Mouse (Mus musculus) hindbrain, embryonic 15.5 days (tissue): ENCODE data around the gene Pbld1. TPM values are rescaled to one million over a fixed set of nuclear protein-coding genes. Genes with fewer than 3 reads are reported as not detected.
A peak's percentile ranks its signal among the peaks of the same experiment; 100 is the strongest.

Experiments
- ATAC-seq: fragments of 200-750 bp; cut with Nextera tagmentation; 2 replicates; pipeline ENCODE4 v1.8.0; 2017; ENCODE audit warnings: low read depth, moderate number of reproducible peaks, moderate TSS enrichment; ENCODE audit not compliant: low FRiP score
- H3K27ac ChIP-seq: fragments of 300-500 bp; sonication (generic); replicated peaks from 2 replicates; pipeline ENCODE4 v1.5.1; 2015; ENCODE audit warnings: mild to moderate bottlenecking, inconsistent platforms
- H3K27me3 ChIP-seq: fragments of 300-500 bp; sonication (generic); 2 replicates; pipeline ENCODE4 v1.6.1; 2015; ENCODE audit warnings: control low read depth, inconsistent platforms
- H3K36me3 ChIP-seq: fragments of 300-500 bp; sonication (generic); 2 replicates; pipeline ENCODE4 v1.6.1; 2015; ENCODE audit warnings: control low read depth, inconsistent platforms
- H3K4me1 ChIP-seq: fragments of 300-500 bp; sonication (generic); replicated peaks from 2 replicates; pipeline ENCODE4 v1.6.1; 2015; ENCODE audit warnings: control low read depth, inconsistent platforms
- H3K4me2 ChIP-seq: fragments of 300-500 bp; sonication (generic); 2 replicates; pipeline ENCODE4 v1.6.1; 2015; ENCODE audit warnings: moderate library complexity, mild to moderate bottlenecking, inconsistent platforms
- H3K4me3 ChIP-seq: fragments of 300-500 bp; sonication (generic); 2 replicates; pipeline ENCODE4 v1.5.1; 2015; ENCODE audit warnings: mild to moderate bottlenecking, inconsistent platforms
- H3K9ac ChIP-seq: fragments of 300-500 bp; sonication (generic); 2 replicates; pipeline ENCODE4 v1.6.1; 2015; ENCODE audit warnings: inconsistent platforms
- H3K9me3 ChIP-seq: fragments of 300-500 bp; sonication (generic); 2 replicates; pipeline ENCODE4 v1.6.1; 2016; ENCODE audit warnings: control low read depth, inconsistent platforms
- WGBS: fragments of 180-500 bp; shearing (Covaris S2); methylation state at CpG from one replicate; pipeline ENCODE4 v1.1.7; 2015; 5-methylcytosine and 5-hydroxymethylcytosine counted together
- polyA plus RNA-seq: library from polyadenylated mRNA; unstranded; fragments of >200 nt; fragmentation: Nextera tagmentation; extraction: Ambion mirVana; gene quantifications from 2 replicates; pipeline ENCODE4 v1.2.1, GENCODE M21; 2015

Pbld1 gene
- polyA plus RNA-seq, 1 experiment from 2014 or later: 0.91 TPM

GRCm38 (mm10) chr10:63025491-63026011 lies 34.4 kb upstream of the Pbld1 start:
- Histone ChIP-seq H3K4me2 (peak overlapping the region; percentile 59), H3K4me1 (peaks cover 50% of the 10 kb centered on the region), H3K9ac (no peak overlapping the region), H3K36me3 (no peaks in the 10 kb centered on the region), H3K27ac (peak overlapping the region; percentile 99), H3K27me3 (no peaks in the 10 kb centered on the region), H3K9me3 (no peaks in the 10 kb centered on the region), H3K4me3 (0 out of 2 replicates have a peak overlapping the region, but pooled peaks have one; percentile 86)
- no peak for ATAC-seq
- WGBS: 8% methylated on average over 6 of the region's 6 CpGs

GRCm38 (mm10) chr10:63026156-63026794 lies 33.7 kb upstream of the Pbld1 start:
- H3K4me3 ChIP-seq: peak overlapping the region; percentile 8; the same call in 1 of the 2 replicates
- no peak overlapping the region for H3K9ac ChIP-seq
- H3K27me3 ChIP-seq: no peaks in the 10 kb centered on the region
- peaks cover 43% of the 10 kb centered on the region for H3K4me1 ChIP-seq
- H3K4me2 ChIP-seq: peak overlapping the region; percentile 59
- peak overlapping the region; percentile 99 for H3K27ac ChIP-seq
- H3K36me3 ChIP-seq: no peaks in the 10 kb centered on the region
- no peak for ATAC-seq
- 3% methylated on average over 8 of the region's 8 CpGs for WGBS
- no peaks in the 10 kb centered on the region for H3K9me3 ChIP-seq

- peaks cover 38% of the 10 kb centered on the region for H3K4me1 ChIP-seq
- no peaks in the 10 kb centered on the region for H3K27me3 ChIP-seq
- H3K9ac ChIP-seq: no peak overlapping the region
- H3K27ac ChIP-seq: peak overlapping the region; percentile 99
- 20% methylated on average over 6 of the region's 6 CpGs for WGBS
- H3K36me3 ChIP-seq: no peaks in the 10 kb centered on the region
- H3K4me3 ChIP-seq: no peak overlapping the region
- H3K4me2 ChIP-seq: peak overlapping the region; percentile 59
- H3K9me3 ChIP-seq: no peaks in the 10 kb centered on the region
- ATAC-seq: no peak
Observed at GRCm38 (mm10) chr10:63026795-63027160, 33.2 kb upstream of the Pbld1 start.

GRCm38 (mm10) chr10:63027376-63028161 lies 32.4 kb upstream of the Pbld1 start:
- Histone ChIP-seq H3K4me3 (no peak overlapping the region), H3K4me1 (peaks cover 34% of the 10 kb centered on the region), H3K4me2 (no peak overlapping the region), H3K9me3 (no peaks in the 10 kb centered on the region), H3K27ac (peak overlapping the region; percentile 99), H3K9ac (no peak overlapping the region), H3K36me3 (no peaks in the 10 kb centered on the region), H3K27me3 (no peaks in the 10 kb centered on the region)
- 81% methylated on average over 10 of the region's 10 CpGs for WGBS
- no peak for ATAC-seq

- H3K9me3 ChIP-seq: no peaks in the 10 kb centered on the region
- 41% methylated on average over 4 of the region's 4 CpGs for WGBS
- H3K36me3 ChIP-seq: no peaks in the 10 kb centered on the region
- no peak overlapping the region for H3K27ac ChIP-seq
- H3K27me3 ChIP-seq: no peaks in the 10 kb centered on the region
- peaks cover 34% of the 10 kb centered on the region for H3K4me1 ChIP-seq
- ATAC-seq: no peak
- H3K4me3 ChIP-seq: no peak overlapping the region
- H3K4me2 ChIP-seq: no peak overlapping the region
- H3K9ac ChIP-seq: no peak overlapping the region
Observed at GRCm38 (mm10) chr10:63028396-63028795, 31.6 kb upstream of the Pbld1 start.

- no peaks in the 10 kb centered on the region for H3K9me3 ChIP-seq
- H3K36me3 ChIP-seq: no peaks in the 10 kb centered on the region
- no peak overlapping the region for H3K4me3 ChIP-seq
- no peak overlapping the region for H3K4me2 ChIP-seq
- no peak overlapping the region for H3K9ac ChIP-seq
- WGBS: 87% methylated on average over 3 of the region's 3 CpGs
- peaks cover 11% of the 10 kb centered on the region for H3K4me1 ChIP-seq
- no peak for ATAC-seq
- no peaks in the 10 kb centered on the region for H3K27me3 ChIP-seq
- H3K27ac ChIP-seq: no peak overlapping the region
Observed at GRCm38 (mm10) chr10:63032267-63032666, 27.7 kb upstream of the Pbld1 start.

GRCm38 (mm10) chr10:63032956-63033355 lies 27.0 kb upstream of the Pbld1 start:
- H3K27me3 ChIP-seq: no peaks in the 10 kb centered on the region
- H3K9me3 ChIP-seq: no peaks in the 10 kb centered on the region
- no peak overlapping the region for H3K4me2 ChIP-seq
- H3K9ac ChIP-seq: no peak overlapping the region
- whole genome bisulfite sequencing: 58% methylated on average over 3 of the region's 3 CpGs
- no peak overlapping the region for H3K27ac ChIP-seq
- 0 out of 2 replicates have a peak, but pooled peaks cover 7% of the 10 kb centered on the region for H3K4me1 ChIP-seq
- no peak for ATAC-seq
- H3K36me3 ChIP-seq: no peaks in the 10 kb centered on the region
- H3K4me3 ChIP-seq: no peak overlapping the region

GRCm38 (mm10) chr10:63038571-63039320 lies 21.2 kb upstream of the Pbld1 start:
- Histone ChIP-seq H3K27ac (no peak overlapping the region), H3K27me3 (no peaks in the 10 kb centered on the region), H3K4me2 (no peak overlapping the region), H3K9me3 (no peaks in the 10 kb centered on the region), H3K4me3 (no peak overlapping the region), H3K9ac (no peak overlapping the region), H3K36me3 (no peaks in the 10 kb centered on the region), H3K4me1 (no peaks in the 10 kb centered on the region)
- WGBS: 63% methylated on average over 14 of the region's 14 CpGs
- ATAC-seq: no peak

GRCm38 (mm10) chr10:63039867-63040628 lies 19.9 kb upstream of the Pbld1 start:
- Histone ChIP-seq H3K27me3 (no peaks in the 10 kb centered on the region), H3K9ac (no peak overlapping the region), H3K9me3 (no peaks in the 10 kb centered on the region), H3K4me2 (no peak overlapping the region), H3K36me3 (no peaks in the 10 kb centered on the region), H3K4me3 (no peak overlapping the region), H3K27ac (no peak overlapping the region), H3K4me1 (no peaks in the 10 kb centered on the region)
- WGBS: 85% methylated on average over 5 of the region's 5 CpGs
- no peak for ATAC-seq

- no peak; the same call in 1 of the 2 replicates for ATAC-seq
- WGBS: 65% methylated on average over 3 of the region's 3 CpGs
- no peak overlapping the region for H3K27ac ChIP-seq
Observed at GRCm38 (mm10) chr10:63043154-63043553, 16.8 kb upstream of the Pbld1 start.

GRCm38 (mm10) chr10:63047751-63048150 lies 12.2 kb upstream of the Pbld1 start:
- ATAC-seq: no peak
- Histone ChIP-seq H3K4me3 (no peak overlapping the region), H3K4me2 (no peak overlapping the region), H3K27me3 (no peaks in the 10 kb centered on the region), H3K9me3 (no peaks in the 10 kb centered on the region), H3K36me3 (no peaks in the 10 kb centered on the region), H3K4me1 (no peaks in the 10 kb centered on the region), H3K27ac (no peak overlapping the region), H3K9ac (no peak overlapping the region)
- 91% methylated on average over 8 of the region's 8 CpGs for WGBS

More at GRCm38 (mm10) chr10:63043154-63043553, 16.8 kb upstream of the Pbld1 start:
- Histone ChIP-seq H3K9me3 (no peaks in the 10 kb centered on the region), H3K4me3 (no peak overlapping the region), H3K36me3 (no peaks in the 10 kb centered on the region), H3K4me2 (no peak overlapping the region), H3K27me3 (no peaks in the 10 kb centered on the region), H3K9ac (no peak overlapping the region), H3K4me1 (no peaks in the 10 kb centered on the region)
